18 mouse cellular contexts compared by ENCODE assay signal in the genomic region with DNA sequence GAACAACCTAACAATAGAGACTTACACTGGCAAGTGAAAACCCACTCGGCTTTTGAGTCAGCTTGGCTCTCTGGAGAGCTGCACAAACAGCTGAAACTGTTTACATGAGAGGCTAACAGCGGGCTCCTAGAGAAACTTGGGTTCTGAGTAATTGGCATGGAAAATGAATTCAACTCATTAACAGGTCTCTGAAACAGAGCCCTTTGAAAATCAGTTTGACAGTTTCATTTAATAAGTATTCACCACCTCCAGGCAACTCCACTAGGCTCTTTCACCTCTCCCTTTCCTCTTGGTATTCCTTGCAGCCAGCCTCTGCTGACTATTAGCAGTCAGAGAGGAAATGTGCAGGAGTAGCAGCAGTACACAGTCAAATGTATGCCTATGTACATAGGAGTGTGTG. TPM values are rescaled to one million over a fixed set of nuclear protein-coding genes. Genes with fewer than 3 reads are reported as not detected.
"Had no signal": no experiment of that assay in that cellular context is flagged by ENCODE, and none has a peak within 500 bp of the region (broad histone marks: within the 10 kb centered on the region; RNA-seq: fewer than 3 reads in every experiment).

No protein-coding gene starts in this region.

- H3K4me2 ChIP-seq: limb, embryonic 13.5 days; neural tube, embryonic 12.5 days had no signal

- H3K4me3 ChIP-seq: limb, embryonic 13.5 days; neural tube, embryonic 12.5 days had no signal

- H3K27ac ChIP-seq: limb, embryonic 13.5 days; liver, embryonic 14.5 days; neural tube, embryonic 12.5 days had no signal

- H3K9ac ChIP-seq: limb, embryonic 13.5 days; liver, embryonic 14.5 days; neural tube, embryonic 12.5 days had no signal

- H3K27me3 ChIP-seq: limb, embryonic 13.5 days; neural tube, embryonic 12.5 days had no signal

- H3K36me3 ChIP-seq: limb, embryonic 13.5 days; neural tube, embryonic 12.5 days had no signal

- ATAC-seq: lung, postnatal 0 days had no signal

- H3K4me1 ChIP-seq: limb, embryonic 13.5 days; neural tube, embryonic 12.5 days had no signal

- DNase-seq: kidney, adult 18-20 months; kidney, postnatal 10 days; kidney, postnatal 4 days; left cerebral cortex, postnatal 4 days; lung, adult 18-20 months; lung, postnatal 36 days; right cerebral cortex, postnatal 4 days; spleen, adult 18-20 months; thymus, adult 18-20 months; thymus, postnatal 14 days had no signal

- H3K9me3 ChIP-seq: limb, embryonic 13.5 days; neural tube, embryonic 12.5 days had no signal

RNA-seq across cellular contexts. Expression of gene Pou3f4, which starts 37.2 kb away (rescaled TPM):
- total RNA-seq: liver, adult 2 months; megakaryocyte progenitor cell, adult 5-6 weeks; monocyte, adult 5-6 weeks; neutrophil, adult 5-6 weeks had no signal
- polyA plus RNA-seq: liver, adult 2 months; liver, embryonic 14.5 days; lung, postnatal 0 days had no signal
